Mouse (Mus musculus) heart, embryonic 16.5 days (tissue): ENCODE results near the gene Fam151a. TPM values are rescaled to one million over a fixed set of nuclear protein-coding genes. Genes with fewer than 3 reads are reported as not detected.
"Not testable (repeated sequence)": the region's sequence is repeated elsewhere in the genome, so short reads cannot be mapped to it uniquely, and the experiment has no call there.

ENCODE experiments used
- ATAC-seq: fragments of 200-750 bp; cut with Nextera tagmentation; replicated peaks from 2 replicates; pipeline ENCODE4 v1.8.0; 2017; ENCODE audit warnings: moderate number of reproducible peaks; ENCODE audit not compliant: insufficient read depth, low FRiP score; ENCODE audit errors: extremely low read depth
- H3K27ac ChIP-seq: fragments of 300-500 bp; sonication (generic); 2 replicates; pipeline ENCODE4 v1.5.1; 2014; ENCODE audit warnings: mild to moderate bottlenecking, low read length, control low read depth, moderate library complexity
- H3K27me3 ChIP-seq: fragments of 300-500 bp; sonication (generic); 2 replicates; pipeline ENCODE4 v1.6.1; 2014; ENCODE audit warnings: low read length, mixed read lengths; ENCODE audit not compliant: control insufficient read depth, insufficient read depth
- H3K36me3 ChIP-seq: fragments of 300-500 bp; sonication (generic); 2 replicates; pipeline ENCODE4 v1.6.1; 2014; ENCODE audit not compliant: control insufficient read depth, insufficient read depth
- H3K4me1 ChIP-seq: fragments of 300-500 bp; sonication (generic); 2 replicates; pipeline ENCODE4 v1.6.1; 2014; ENCODE audit warnings: low read length, mixed read lengths; ENCODE audit not compliant: control insufficient read depth, insufficient read depth
- H3K4me2 ChIP-seq: fragments of 300-500 bp; sonication (generic); 2 replicates; pipeline ENCODE4 v1.6.1; 2014; ENCODE audit warnings: low read depth, mild to moderate bottlenecking, control low read depth, low read length
- H3K4me3 ChIP-seq: fragments of 300-500 bp; sonication (generic); 2 replicates; pipeline ENCODE4 v1.5.1; 2014; ENCODE audit warnings: mild to moderate bottlenecking, control low read depth, low read length
- H3K9ac ChIP-seq: fragments of 300-500 bp; sonication (generic); 2 replicates; pipeline ENCODE4 v1.6.1; 2014; ENCODE audit warnings: low read length, control low read depth
- H3K9me3 ChIP-seq: fragments of 300-500 bp; sonication (generic); replicated peaks from 2 replicates; pipeline ENCODE4 v1.6.1; 2016; ENCODE audit warnings: low read length; ENCODE audit not compliant: control insufficient read depth
- WGBS: fragments of 180-500 bp; shearing (Covaris S2); extraction: QIAGEN DNeasy Blood & Tissue Kit; methylation state at CpG from one replicate; pipeline ENCODE4 v1.1.7; 2014; 5-methylcytosine and 5-hydroxymethylcytosine counted together
- polyA plus RNA-seq: library from polyadenylated mRNA; unstranded; fragments of >200 nt; fragmentation: Nextera tagmentation; extraction: Ambion mirVana; gene quantifications from 2 replicates; pipeline ENCODE4 v1.2.1, GENCODE M21; 2015

Gene Fam151a
- polyA plus RNA-seq, 1 experiment from 2014 or later, result 0.24 TPM

GRCm38 (mm10) chr4:106792276-106792675 is 58.6 kb downstream of the Fam151a start:
- Histone ChIP-seq H3K27me3 (no peaks in the 10 kb centered on the region), H3K4me1 (peaks cover 25% of the 10 kb centered on the region), H3K4me3 (no peak overlapping the region), H3K4me2 (no peak overlapping the region), H3K36me3 (no peaks in the 10 kb centered on the region), H3K9me3 (no peaks in the 10 kb centered on the region), H3K9ac (no peak overlapping the region), H3K27ac (no peak overlapping the region)
- no peak for ATAC-seq

GRCm38 (mm10) chr4:106793826-106794225 is 60.1 kb downstream of the Fam151a start:
- H3K4me1 ChIP-seq, result peaks cover 18% of the 10 kb centered on the region
- not testable (repeated sequence) for H3K9me3 ChIP-seq, H3K27ac ChIP-seq, H3K36me3 ChIP-seq, H3K27me3 ChIP-seq, ATAC-seq, H3K9ac ChIP-seq, H3K4me2 ChIP-seq, H3K4me3 ChIP-seq
- WGBS, result 95% methylated on average over 9 of the region's 9 CpGs

DNA sequence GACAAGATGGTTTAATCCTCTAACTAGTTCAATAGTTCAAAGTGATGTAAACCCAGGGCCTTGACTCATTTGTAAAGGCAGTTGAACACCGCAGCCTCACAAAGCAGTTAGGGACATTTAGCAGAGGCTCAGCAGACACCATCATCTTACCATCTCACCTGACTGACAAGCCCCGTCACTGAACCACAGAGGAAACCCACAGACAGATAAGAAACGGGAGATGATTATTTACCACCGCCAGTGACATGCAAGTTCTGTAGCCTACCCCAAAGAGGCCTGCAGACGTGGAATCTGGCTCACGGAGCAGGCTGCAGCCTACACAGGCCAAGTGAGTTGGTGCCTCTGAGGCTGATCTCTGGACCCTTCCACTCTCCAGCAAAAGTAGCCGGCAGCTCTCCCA is 60.6 kb downstream of the Fam151a start:
- H3K27ac ChIP-seq, result 0 out of 2 replicates have a peak overlapping the region, but pooled peaks have one; percentile 23
- WGBS, result 73% methylated on average over 7 of the region's 7 CpGs
- H3K4me1 ChIP-seq, result peaks cover 18% of the 10 kb centered on the region
- H3K4me2 ChIP-seq, result no peak overlapping the region
- H3K27me3 ChIP-seq, result no peaks in the 10 kb centered on the region
- no peaks in the 10 kb centered on the region for H3K36me3 ChIP-seq
- H3K4me3 ChIP-seq, result no peak overlapping the region
- no peak overlapping the region for H3K9ac ChIP-seq
- ATAC-seq, result no peak
- no peaks in the 10 kb centered on the region for H3K9me3 ChIP-seq

DNA sequence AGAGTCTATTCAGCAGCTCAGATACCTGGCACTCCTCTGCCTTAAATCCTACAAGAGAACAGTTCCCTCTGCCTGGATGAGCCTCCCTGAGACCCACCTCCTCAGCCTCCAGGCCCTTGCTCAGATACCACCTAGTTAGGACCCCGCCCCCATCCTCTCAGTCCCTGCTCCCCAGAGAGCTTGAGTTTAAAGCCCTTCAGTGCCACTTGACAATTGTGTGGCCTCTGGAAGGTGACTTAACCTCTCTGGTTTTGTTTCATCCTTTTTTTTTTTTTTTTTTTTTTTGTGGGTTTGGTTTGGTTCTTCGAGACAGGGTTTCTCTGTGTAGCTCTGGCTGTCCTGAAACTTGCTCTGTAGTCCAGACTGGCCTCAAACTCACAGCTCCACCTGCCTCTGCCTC is 61.6 kb downstream of the Fam151a start:
- WGBS, result 77% methylated on average over 2 of the region's 2 CpGs
- no peaks in the 10 kb centered on the region for H3K36me3 ChIP-seq
- H3K27me3 ChIP-seq, result no peaks in the 10 kb centered on the region
- H3K4me3 ChIP-seq, result no peak overlapping the region
- ATAC-seq, result no peak
- no peak overlapping the region for H3K9ac ChIP-seq
- no peak overlapping the region for H3K27ac ChIP-seq
- H3K4me1 ChIP-seq, result peaks cover 14% of the 10 kb centered on the region
- no peaks in the 10 kb centered on the region for H3K9me3 ChIP-seq
- H3K4me2 ChIP-seq, result no peak overlapping the region

Other genes with a start within 250 kb of the Fam151a start
- not detected in 2 replicates for gene Bsnd, start 241.6 kb upstream of the Fam151a start, polyA plus RNA-seq
- gene Dhcr24, start 172.9 kb upstream of the Fam151a start, polyA plus RNA-seq, result 1.7 and 1.9 TPM in 2 replicates
- not detected in 2 replicates for gene Lexm, start 116.6 kb upstream of the Fam151a start, polyA plus RNA-seq
- 0.50 and 0.55 TPM in 2 replicates for gene Ttc22, start 111.5 kb upstream of the Fam151a start, polyA plus RNA-seq
- gene Pars2, start 82.8 kb upstream of the Fam151a start, polyA plus RNA-seq, result 10.5 and 10.9 TPM in 2 replicates
- 62.8 and 64.1 TPM in 2 replicates for gene Ttc4, start 54.9 kb upstream of the Fam151a start, polyA plus RNA-seq
- gene Mroh7, start 3.0 kb upstream of the Fam151a start, polyA plus RNA-seq, result 0.42 and 0.54 TPM in 2 replicates
- gene Acot11, start 71.1 kb downstream of the Fam151a start, polyA plus RNA-seq, result 7.9 and 8.1 TPM in 2 replicates
- 51.2 and 52.9 TPM in 2 replicates for gene Ssbp3, start 176.8 kb downstream of the Fam151a start, polyA plus RNA-seq